Mouse (Mus musculus): ENCODE measurements around the gene Lhfpl2. TPM values are rescaled to one million over a fixed set of nuclear protein-coding genes. Genes with fewer than 3 reads are reported as not detected.

The Lhfpl2 gene
- total and polyA plus RNA-seq, 3 experiments: not detected

- no peak overlapping the region for H3K9ac ChIP-seq (ENCODE audit: insufficient read depth, low read depth)
- no peaks in the 10 kb centered on the region for H3K36me3 ChIP-seq (replicated peaks in 1 of 2; ENCODE audit: control insufficient read depth in 1 of 2, insufficient read depth in 1 of 2, low read length in 1 of 2)
- dilution Hi-C loops (cut with MboI; ENCODE audit: extremely low pct_ligation_motif_present, extremely low pct_unique_long_range_greater_than_20kb, low sequenced_read_pairs) (no loop called here), in situ Hi-C loops (cut with MboI; ENCODE audit: low pct_ligation_motif_present, low pct_unique_long_range_greater_than_20kb, low sequenced_read_pairs) (no loop called here)
- no peak overlapping the region for H3K4me2 ChIP-seq (ENCODE audit: insufficient read depth, low read depth, poor library complexity, severe bottlenecking)
- no peaks in the 10 kb centered on the region for H3K27me3 ChIP-seq (replicated peaks)
- peak; percentile 35; the same call in 1 of the 2 replicates for TF ChIP-seq CHD2 (IDR thresholded peaks at IDR 0.05; ENCODE audit: low read length)
- no peak for TF ChIP-seq HCFC1 (IDR thresholded peaks at IDR 0.05; ENCODE audit: low read depth, low read length)
- TF ChIP-seq BHLHE40 (IDR thresholded peaks at IDR 0.05; ENCODE audit: low read depth, low read length): no peak
- no peak for TF ChIP-seq ETS1 (conservative IDR thresholded peaks at IDR 0.05; ENCODE audit: low read depth, low read length)
- no peaks in the 10 kb centered on the region for H3K79me2 ChIP-seq (replicated peaks; ENCODE audit: control insufficient read depth, extremely low read depth, insufficient read depth, poor library complexity, severe bottlenecking)
- no peaks in the 10 kb centered on the region for H3K9me3 ChIP-seq (replicated peaks; ENCODE audit: low read length)
- peaks cover 0 to 7% of the 10 kb centered on the region in 2 experiments; a peak in 1 of 4 replicates for H3K4me1 ChIP-seq (ENCODE audit: control insufficient read depth in 1 of 2, insufficient read depth in 2 of 2)
- no peak for DNase-seq (ENCODE audit: extremely low read depth)
- H3K27ac ChIP-seq (ENCODE audit: insufficient read depth, low read depth): no peak overlapping the region
- no peak overlapping the region for H3K4me3 ChIP-seq (replicated peaks in 1 of 3; ENCODE audit: low read depth in 2 of 3, low read length in 2 of 3, poor library complexity in 1 of 3)
These were observed 98.2 kb downstream of the Lhfpl2 start for GRCm38 (mm10) chr13:94155657-94156429.

DNA sequence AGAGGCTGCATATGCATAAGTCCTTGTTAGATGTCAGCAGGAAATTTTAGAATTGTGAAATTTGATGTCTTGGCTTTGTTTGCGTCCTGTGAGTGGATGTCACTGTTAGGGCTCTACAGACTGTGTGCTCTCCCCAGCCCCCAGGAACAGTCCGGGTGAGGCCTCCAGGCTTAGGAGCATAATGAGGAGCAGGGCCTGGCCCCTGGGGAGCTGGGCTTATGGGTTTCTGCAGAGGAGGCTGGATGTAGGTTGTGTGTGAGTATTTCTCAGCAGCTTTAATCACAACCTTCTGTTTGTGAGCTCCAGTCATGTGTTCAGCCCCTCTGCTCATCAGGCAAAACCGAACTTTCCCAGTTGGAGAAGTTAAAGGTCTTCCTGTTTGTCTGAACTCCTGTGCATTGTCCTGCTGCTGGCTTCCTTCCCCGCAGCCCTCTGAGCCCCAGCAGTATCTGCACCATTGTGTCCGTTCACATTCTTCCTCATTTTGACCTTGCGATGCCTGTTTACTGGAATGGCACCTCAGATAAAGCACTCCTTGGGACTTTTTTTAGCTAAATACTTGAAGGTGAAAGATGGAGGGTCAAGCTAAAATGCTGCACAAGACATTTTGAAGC, 101.4 kb downstream of the Lhfpl2 start:
- Histone ChIP-seq H3K4me1 (ENCODE audit: control insufficient read depth in 1 of 2, insufficient read depth in 2 of 2) (peaks cover 0 to 7% of the 10 kb centered on the region in 2 experiments; a peak in 1 of 4 replicates), H3K4me2 (ENCODE audit: insufficient read depth, low read depth, poor library complexity, severe bottlenecking) (no peak overlapping the region), H3K9ac (ENCODE audit: insufficient read depth, low read depth) (no peak overlapping the region), H3K4me3 (replicated peaks in 1 of 3; ENCODE audit: low read depth in 2 of 3, low read length in 2 of 3, poor library complexity in 1 of 3) (no peak overlapping the region), H3K36me3 (replicated peaks in 1 of 2; ENCODE audit: control insufficient read depth in 1 of 2, insufficient read depth in 1 of 2, low read length in 1 of 2) (no peaks in the 10 kb centered on the region), H3K79me2 (replicated peaks; ENCODE audit: control insufficient read depth, extremely low read depth, insufficient read depth, poor library complexity, severe bottlenecking) (no peaks in the 10 kb centered on the region), H3K9me3 (replicated peaks; ENCODE audit: low read length) (no peaks in the 10 kb centered on the region), H3K27me3 (replicated peaks) (no peaks in the 10 kb centered on the region), H3K27ac (ENCODE audit: insufficient read depth, low read depth) (no peak overlapping the region)
- TF ChIP-seq MYC (IDR thresholded peaks at IDR 0.05; ENCODE audit: low read depth, low read length) (no peak), E2F4 (IDR thresholded peaks at IDR 0.05; ENCODE audit: insufficient replicate concordance, low read depth, low read length) (no peak), KAT2A (IDR thresholded peaks at IDR 0.05; ENCODE audit: insufficient replicate concordance, low read length) (no peak), CTCF (conservative IDR thresholded peaks at IDR 0.05 in 1 of 2, IDR thresholded peaks at IDR 0.05 in 1 of 2; ENCODE audit: low read depth in 2 of 2, low read length in 2 of 2) (no peak)
- no peak for DNase-seq (ENCODE audit: extremely low read depth)
- in situ Hi-C loops (cut with MboI; ENCODE audit: low pct_ligation_motif_present, low pct_unique_long_range_greater_than_20kb, low sequenced_read_pairs) (no loop called here), dilution Hi-C loops (cut with MboI; ENCODE audit: extremely low pct_ligation_motif_present, extremely low pct_unique_long_range_greater_than_20kb, low sequenced_read_pairs) (no loop called here)

GRCm38 (mm10) chr13:94159478-94160220, 102.1 kb downstream of the Lhfpl2 start:
- peaks cover 0 to 7% of the 10 kb centered on the region in 2 experiments; a peak in 1 of 4 replicates for H3K4me1 ChIP-seq (ENCODE audit: control insufficient read depth in 1 of 2, insufficient read depth in 2 of 2)
- TF ChIP-seq TCF12 (IDR thresholded peaks at IDR 0.05; ENCODE audit: low read depth, low read length) (no peak), EP300 (IDR thresholded peaks at IDR 0.05; ENCODE audit: low read length) (no peak), RAD21 (IDR thresholded peaks at IDR 0.05; ENCODE audit: low read depth, low read length) (no peak), MAZ (IDR thresholded peaks at IDR 0.05; ENCODE audit: low read depth, low read length) (no peak)
- DNase-seq (ENCODE audit: extremely low read depth): no peak
- H3K4me3 ChIP-seq (replicated peaks in 1 of 3; ENCODE audit: low read depth in 2 of 3, low read length in 2 of 3, poor library complexity in 1 of 3): no peak overlapping the region
- dilution Hi-C loops (cut with MboI; ENCODE audit: extremely low pct_ligation_motif_present, extremely low pct_unique_long_range_greater_than_20kb, low sequenced_read_pairs) (no loop called here), in situ Hi-C loops (cut with MboI; ENCODE audit: low pct_ligation_motif_present, low pct_unique_long_range_greater_than_20kb, low sequenced_read_pairs) (loop anchor here (10.0 kb wide), 1 partner anchor 115 kb away; no protein-coding TSS in a partner anchor)
- H3K27me3 ChIP-seq (replicated peaks): no peaks in the 10 kb centered on the region
- no peak overlapping the region for H3K9ac ChIP-seq (ENCODE audit: insufficient read depth, low read depth)
- no peaks in the 10 kb centered on the region for H3K9me3 ChIP-seq (replicated peaks; ENCODE audit: low read length)
- no peak overlapping the region for H3K4me2 ChIP-seq (ENCODE audit: insufficient read depth, low read depth, poor library complexity, severe bottlenecking)
- H3K27ac ChIP-seq (ENCODE audit: insufficient read depth, low read depth): no peak overlapping the region
- H3K79me2 ChIP-seq (replicated peaks; ENCODE audit: control insufficient read depth, extremely low read depth, insufficient read depth, poor library complexity, severe bottlenecking): no peaks in the 10 kb centered on the region
- no peaks in the 10 kb centered on the region for H3K36me3 ChIP-seq (replicated peaks in 1 of 2; ENCODE audit: control insufficient read depth in 1 of 2, insufficient read depth in 1 of 2, low read length in 1 of 2)
